Mouse (Mus musculus): ENCODE measurements around the gene Wfikkn1.
A peak's percentile ranks its signal among the peaks of the same experiment; 100 is the strongest.

The Wfikkn1 gene

DNA sequence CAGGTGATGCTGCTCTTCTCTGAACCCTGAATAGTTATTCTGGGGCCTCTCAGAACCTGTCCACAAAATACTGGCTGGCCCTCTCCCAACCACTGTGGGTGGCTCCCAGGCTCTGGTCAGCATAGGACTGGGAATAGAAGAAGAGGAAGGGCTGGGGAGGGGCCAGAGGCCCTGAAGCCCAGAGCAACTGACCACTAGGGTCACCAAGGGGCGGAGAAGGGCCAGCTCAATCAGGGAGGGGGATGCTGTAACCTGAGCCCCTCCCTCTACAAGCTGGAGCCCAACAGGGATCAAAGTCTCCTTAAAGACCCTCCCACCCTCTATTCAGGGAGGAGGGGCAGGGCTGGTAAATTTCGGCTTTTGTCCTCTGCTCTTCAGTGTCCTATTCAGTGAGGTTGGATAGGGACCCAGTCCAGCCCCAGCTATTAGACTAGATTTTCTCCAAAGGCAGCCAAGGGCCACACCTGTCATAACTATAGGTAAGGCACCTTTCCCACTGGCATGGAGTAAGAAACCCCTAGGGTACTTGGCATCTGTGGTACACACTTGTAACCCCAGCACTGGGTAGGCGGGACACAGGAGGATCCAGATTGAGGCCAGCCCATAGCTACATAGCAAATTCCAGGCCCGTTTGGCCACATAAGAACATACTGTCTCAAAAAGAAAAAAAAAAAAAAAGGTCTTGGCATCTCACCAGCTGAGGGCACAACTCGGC, at the start of gene Wfikkn1:
Wfikkn1 (minus strand) TSS at position 663 of the 715 bp plus-strand sequence.
- TF ChIP-seq GATA4 (IDR thresholded peaks at IDR 0.05; ENCODE audit: insufficient replicate concordance, low read length), result no peak

DNA sequence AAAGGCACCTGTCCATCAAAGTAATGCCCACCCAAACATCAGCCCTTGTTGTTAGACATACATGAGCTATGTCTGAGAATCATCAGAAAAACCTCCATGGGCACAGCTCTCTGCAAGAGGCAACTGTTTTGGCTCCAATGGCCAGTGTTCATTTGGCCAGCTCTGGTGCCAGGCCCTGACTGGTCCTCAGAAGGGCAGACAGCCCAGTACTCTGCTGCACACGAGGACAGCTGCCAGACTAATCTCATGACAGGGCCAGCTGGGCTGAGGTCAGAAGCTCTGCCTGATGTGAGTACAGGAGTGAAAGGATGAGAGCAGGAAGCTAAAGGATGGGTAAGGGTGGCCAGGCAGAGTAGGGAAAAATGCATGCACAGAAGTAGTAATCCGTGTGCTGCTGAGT, 44.7 kb upstream of the Wfikkn1 start:
- no peak for TF ChIP-seq GATA4 (IDR thresholded peaks at IDR 0.05; ENCODE audit: insufficient replicate concordance, low read length)

DNA sequence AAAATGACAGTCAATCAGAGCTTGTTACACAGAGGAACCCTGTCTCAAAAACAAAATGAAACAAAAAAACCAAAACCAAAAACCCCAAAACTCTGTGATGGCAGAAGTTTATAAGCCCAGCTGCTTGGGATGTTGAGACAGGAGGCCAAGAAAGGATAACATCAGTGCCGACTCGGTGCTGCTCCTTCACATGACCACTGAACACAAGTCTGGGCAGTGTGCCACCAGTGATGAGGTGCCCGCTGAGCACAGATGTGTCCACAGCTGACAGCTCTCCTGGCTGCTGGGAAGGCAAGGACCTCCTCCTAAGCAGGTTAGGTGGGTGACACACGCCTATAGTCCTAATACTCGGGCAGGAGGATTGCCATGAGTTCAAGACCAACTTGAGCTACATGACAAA, 41.5 kb upstream of the Wfikkn1 start:
- no peak for TF ChIP-seq GATA4 (IDR thresholded peaks at IDR 0.05; ENCODE audit: insufficient replicate concordance, low read length)

DNA sequence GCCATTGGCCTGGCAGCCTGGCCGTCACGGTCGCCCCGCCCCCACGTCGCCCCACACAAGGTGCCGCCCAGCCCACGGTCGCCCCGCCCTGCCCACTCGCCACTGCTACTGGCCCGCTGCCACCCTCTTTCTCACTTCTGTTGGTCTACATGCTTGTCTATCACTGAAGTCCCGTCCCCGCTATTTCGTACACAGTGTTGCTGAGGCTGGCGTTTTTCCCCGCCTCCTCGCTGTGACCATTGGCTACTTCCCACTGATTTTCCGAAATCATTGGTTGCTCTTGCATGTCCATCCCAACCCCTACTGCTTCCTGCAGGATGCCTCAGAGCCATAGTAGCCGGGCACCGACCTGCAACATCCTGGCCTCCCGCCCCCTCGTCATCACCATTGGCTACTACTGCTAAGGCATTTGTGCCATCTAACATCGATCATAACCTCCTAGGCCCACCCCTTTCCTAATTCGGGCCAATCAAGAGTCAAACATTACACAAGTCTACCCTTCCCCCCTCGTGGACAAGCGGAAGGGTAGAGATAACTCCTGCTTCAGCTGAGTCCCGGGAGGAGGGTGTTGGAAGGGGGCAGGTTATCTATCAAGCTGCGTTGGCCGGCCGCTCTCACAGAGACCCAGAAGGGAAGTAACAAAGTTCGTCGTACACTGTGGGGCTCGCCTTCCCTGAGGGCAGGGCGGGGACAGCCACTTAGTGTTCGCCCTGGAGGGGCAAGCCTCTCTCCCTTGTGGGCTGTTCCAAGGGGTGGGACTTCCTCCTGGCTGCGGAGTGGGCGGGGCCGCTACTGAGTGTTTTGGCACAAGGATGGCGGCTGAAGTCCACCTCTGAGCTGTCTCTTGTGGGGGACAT, 39.4 kb upstream of the Wfikkn1 start:
- TF ChIP-seq GATA4 (IDR thresholded peaks at IDR 0.05; ENCODE audit: insufficient replicate concordance, low read length), result peak; percentile 97

DNA sequence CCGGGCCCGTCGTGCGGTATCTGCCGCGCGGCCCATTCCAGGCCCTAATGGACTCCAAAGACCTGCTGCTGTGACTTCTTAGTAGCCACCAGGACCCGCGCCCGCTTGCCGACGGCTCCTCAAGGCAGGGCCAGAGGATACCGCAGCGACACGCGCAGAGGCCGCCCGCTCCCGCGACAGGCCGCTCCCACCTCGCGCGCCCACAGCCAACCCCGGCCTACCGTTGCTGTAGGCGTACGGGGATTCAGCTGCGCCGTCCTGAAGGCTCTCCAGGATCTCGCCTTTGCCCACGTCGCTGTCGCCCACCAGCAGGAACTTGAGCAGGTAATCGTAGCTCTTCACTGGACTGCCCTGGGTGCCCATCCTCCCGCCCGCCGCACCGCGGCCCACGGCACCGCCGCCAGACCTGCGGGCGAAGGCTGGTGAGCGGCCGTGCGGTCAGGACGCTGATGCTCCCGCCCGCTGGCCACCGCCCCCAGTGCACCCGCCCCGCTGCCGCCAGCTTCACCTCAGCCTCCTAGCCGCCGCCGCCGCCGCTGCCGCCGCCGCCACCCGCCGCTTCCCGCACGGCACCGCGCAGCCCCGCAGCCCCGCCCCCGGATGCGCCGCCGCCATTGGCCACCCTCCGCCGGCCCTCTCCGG, 38.6 kb upstream of the Wfikkn1 start, which contains the start of gene Rab40c:
Rab40c (minus strand) TSS at position 584 of the 642 bp plus-strand sequence.
- no peak for TF ChIP-seq GATA4 (IDR thresholded peaks at IDR 0.05; ENCODE audit: insufficient replicate concordance, low read length)

DNA sequence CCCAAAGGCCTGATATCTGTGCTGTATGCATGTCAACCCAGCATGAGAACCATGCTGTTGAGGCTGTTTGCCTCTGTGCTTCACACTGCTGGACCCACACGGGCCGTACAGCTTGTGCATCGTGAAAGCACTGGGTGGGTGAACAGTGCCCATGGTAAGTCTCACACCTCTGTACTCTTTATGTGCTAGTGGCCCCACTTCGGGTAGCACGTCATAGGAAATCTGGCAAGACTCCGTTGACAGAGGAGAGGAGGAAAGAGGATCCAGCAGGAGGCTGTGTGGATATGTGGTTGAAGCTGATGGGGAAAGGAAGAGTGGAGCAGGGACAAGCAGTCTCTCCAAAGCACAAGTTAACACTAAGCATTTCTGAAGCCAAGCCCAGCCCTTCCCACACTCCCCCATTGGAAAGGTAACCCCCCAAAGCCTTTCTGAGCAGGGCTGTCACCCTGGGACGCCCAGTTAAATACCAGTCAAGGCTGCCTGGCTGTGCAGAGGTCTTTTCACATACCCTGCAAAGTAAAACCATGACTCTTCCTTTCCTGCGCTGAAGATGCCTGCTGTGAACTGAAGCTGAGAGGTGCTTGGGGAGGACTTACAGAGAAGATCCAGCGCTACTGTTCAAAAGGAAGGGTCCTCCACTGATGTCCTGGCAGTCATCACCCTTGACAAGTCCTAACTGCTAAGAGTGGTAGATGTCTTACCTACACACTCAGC, 37.5 kb upstream of the Wfikkn1 start:
- TF ChIP-seq GATA4 (IDR thresholded peaks at IDR 0.05; ENCODE audit: insufficient replicate concordance, low read length), result no peak

DNA sequence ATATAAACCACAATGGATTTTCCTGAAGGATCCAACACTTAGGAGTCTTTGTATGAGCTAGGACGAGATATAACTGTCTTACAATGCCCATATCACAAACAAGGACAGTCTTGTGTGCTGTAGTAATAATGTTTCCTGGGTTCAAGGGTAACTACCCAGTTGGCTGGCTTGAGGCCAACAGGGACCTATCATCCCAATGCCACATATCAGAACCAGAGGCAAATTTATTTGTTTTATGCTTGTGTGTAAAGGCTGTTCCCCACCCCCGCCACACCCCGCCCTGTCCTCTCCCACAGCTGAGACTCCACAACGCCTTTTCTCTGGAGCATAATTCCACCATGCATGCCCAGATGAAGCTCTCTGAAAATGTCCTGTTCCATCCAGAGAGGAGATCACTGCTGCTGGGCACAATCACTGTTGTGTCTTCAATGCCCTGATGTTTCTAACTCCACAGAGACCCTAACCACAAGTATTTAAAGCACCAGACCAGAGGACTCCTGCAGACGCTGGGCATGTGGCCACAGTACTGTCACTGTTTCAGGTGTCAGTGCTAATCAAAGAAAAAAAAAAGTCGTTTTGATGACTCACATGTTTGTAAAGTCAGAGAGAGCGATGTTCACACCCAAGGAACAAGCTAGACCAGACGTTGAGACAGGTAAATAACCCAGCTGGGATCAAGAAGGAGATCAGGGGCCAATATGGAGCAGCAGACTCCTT, 36.4 kb upstream of the Wfikkn1 start:
- TF ChIP-seq GATA4 (IDR thresholded peaks at IDR 0.05; ENCODE audit: insufficient replicate concordance, low read length), result no peak

DNA sequence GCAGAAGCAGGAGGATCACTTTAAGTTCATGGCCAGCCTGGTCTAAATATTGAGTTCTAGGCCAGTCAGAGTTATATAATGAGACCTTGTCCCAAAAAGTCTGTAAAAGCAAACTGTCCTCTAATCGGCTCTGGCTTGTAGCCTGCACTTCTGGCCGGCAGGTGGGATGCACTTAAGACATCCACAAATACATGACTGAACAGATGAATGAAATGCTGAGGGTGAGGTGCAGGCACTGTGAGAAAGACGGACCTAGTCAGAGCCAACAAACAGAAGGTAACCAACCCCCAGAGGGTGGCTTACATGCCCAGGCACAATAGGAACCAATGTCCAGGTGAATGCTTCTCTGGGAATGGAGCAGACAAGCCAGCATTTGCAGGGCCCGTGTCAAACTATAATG, 33.6 kb upstream of the Wfikkn1 start:
- TF ChIP-seq GATA4 (IDR thresholded peaks at IDR 0.05; ENCODE audit: insufficient replicate concordance, low read length), result no peak

DNA sequence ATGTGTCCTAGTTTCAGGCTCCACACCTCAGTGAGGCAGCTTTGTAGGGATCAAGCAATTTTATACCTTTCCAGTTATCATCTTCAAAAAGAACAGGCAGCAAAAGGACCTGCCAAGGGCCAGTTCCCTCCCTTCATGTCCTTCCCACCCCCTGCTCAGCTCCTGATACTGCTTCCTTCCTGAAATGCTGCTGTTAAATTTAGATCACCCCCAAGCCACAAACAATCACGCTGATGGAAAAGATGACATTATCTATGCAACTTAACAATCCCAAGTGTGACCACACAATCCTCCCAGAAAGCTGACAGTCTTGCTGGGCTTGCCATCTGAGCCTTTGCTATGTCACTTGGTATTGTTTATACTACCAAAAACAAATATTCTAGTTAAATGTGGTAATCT, 33.2 kb upstream of the Wfikkn1 start:
- peak; percentile 55 for TF ChIP-seq GATA4 (IDR thresholded peaks at IDR 0.05; ENCODE audit: insufficient replicate concordance, low read length)

DNA sequence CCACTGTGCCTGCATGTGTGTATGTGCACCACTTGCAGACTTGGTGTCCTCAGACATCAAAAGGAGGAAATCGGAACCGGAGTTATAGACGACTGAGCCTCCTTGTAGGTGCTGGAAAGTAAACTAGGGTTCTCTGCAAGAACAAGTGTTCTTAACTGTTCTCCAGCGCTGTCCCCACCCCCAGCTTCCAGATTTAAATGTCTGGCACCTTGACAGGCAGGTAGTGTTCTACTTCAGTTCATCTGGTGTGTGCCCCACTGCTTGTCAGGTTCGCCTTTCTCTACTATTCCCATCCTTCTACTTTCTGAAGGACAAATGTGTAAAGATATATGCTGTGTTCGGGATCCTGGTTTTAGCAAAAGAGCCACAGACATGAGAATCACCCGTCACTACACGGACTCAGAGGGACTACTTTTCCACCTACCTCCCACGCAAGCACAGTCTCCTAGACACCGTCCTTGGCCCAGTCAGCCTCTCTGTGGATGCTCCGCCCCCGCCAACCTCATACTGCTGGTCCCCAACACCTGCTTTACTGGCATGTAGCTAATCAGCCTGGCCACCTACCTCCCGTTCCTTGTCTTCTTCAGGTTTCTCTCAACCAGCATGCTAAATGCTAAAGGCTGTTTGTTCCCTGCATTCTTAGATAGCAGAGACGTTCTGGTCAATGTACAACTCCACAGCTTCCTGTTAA, 32.7 kb upstream of the Wfikkn1 start:
- no peak for TF ChIP-seq GATA4 (IDR thresholded peaks at IDR 0.05; ENCODE audit: insufficient replicate concordance, low read length)

DNA sequence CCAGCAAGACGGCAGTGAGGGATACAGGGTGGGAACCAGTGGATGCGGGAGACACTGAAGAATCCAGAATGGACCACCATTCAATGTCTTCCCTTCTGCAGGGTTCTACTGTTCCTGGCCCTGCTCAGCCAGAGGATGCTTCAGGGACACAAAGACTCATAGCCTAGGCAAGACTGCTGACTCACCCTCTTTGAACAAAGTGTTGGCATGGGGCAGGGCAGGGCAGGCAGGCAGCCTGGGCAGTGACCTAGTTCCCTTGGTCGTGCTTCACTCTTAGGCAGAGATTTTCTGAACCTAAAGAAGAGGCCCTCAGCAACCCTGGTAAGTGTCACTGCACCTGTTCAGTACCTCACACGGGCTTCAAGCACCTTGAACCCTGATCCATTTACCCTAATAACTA, 31.2 kb upstream of the Wfikkn1 start:
- TF ChIP-seq GATA4 (IDR thresholded peaks at IDR 0.05; ENCODE audit: insufficient replicate concordance, low read length), result no peak

DNA sequence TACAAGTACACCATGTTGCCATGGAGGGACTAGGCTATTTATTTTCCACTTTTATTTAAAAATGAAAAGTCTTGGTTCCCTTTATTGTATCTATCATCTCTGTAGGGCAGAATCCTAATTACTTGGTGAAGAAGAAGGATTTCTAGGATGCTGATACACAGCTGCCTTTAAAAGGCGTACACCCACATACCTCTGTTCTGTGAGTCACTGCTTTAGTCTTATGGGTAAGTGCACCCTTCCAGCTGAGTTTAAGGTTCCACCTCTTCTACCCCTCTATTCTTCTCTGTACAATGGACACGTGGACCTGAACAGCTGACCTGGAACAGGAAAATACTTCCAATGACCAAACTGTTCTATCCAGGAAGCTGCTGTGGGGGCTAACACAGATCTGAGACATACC, 27.0 kb upstream of the Wfikkn1 start:
- no peak for TF ChIP-seq GATA4 (IDR thresholded peaks at IDR 0.05; ENCODE audit: insufficient replicate concordance, low read length)

DNA sequence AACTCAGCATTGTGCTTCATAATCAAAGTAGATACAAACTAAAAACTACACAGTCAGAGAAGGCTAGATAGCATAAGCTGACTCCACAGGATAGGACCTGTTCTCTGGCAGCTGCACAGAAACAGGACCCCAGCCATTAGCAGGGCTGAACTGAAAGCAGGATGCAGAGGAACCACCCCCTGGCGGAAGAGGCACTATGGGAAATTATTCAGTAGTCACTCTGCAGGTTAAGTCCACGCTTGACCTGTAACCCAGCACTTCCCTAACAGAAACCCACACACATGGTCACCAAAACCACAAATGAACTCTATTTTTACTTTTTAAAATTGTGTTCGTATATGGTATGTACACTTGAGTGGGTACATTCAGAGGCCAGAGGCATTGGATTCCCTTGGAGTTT, 22.4 kb upstream of the Wfikkn1 start:
- no peak for TF ChIP-seq GATA4 (IDR thresholded peaks at IDR 0.05; ENCODE audit: insufficient replicate concordance, low read length)

DNA sequence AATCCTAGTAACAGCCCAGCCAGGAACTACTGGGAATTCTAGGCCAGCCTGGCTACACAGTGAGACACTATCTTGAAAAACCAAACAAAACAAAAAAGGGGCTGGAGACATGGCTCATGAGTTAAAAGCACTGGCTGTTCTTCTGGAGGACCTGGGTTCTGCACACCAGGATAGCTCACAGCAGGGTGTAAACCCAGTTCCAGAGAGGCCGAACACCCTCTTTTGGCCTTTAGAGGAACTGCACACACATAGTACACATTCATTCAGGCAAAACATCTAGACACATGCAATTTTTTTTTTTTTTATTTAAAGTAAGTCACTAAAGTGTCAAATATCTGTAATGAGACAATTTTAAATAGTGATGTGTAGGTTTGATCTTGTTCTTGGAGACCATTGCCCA, 19.5 kb upstream of the Wfikkn1 start:
- TF ChIP-seq GATA4 (IDR thresholded peaks at IDR 0.05; ENCODE audit: insufficient replicate concordance, low read length), result no peak
